Mouse (Mus musculus) frontal cortex, adult (tissue): ENCODE results near the gene Adprh.
"Not testable (repeated sequence)": the region's sequence is repeated elsewhere in the genome, so short reads cannot be mapped to it uniquely, and the experiment has no call there.

ENCODE experiments used
- ATAC-seq: cut with Nextera tagmentation; 2 replicates; pipeline ENCODE4 v1.9.2; 2017; ENCODE audit warnings: mild to moderate bottlenecking, moderate library complexity, mixed read lengths; ENCODE audit not compliant: low TSS enrichment

Gene Adprh

DNA sequence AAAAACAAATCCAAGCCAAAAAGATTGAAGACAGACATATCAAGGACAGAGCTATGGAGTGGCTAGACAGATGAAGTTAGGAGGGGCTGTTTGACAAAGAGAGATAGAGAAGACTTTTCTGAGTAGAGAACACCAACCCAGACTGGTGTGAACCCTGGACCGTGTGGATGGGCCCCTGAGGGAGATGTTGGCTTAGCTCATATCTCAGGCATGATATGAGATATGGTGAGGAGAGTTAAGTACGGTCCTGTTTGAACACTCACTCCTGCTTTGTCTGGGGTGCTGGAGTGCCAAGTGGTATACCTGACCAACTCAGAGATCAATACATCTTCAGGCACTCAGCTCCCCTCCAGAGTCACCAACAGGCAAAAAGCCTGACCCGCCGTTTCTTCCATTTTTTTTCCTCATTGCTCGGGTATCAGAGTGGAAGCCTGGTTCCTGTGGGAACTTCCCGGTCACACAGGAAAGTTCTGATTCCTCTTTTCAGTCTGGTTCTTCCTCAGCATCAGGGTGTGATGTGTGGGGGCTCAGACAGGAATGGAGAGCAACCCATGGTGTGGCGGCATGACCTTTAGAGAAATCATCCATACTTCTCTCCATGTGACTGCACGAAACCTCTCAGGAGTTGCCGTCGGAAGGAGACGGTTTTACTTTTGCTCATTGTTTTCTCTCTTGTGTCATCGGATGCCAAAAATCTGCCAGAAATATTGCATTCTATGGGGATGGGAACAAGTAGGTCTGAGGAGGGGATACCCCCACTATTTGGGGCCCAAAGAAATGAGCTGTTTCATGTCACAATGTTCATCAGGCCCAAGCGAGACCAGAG lies 14.8 kb upstream of the Adprh start:
- ATAC-seq = no peak

- no peak for ATAC-seq
Observed at GRCm38 (mm10) chr16:38466089-38466488, 13.6 kb upstream of the Adprh start.

DNA sequence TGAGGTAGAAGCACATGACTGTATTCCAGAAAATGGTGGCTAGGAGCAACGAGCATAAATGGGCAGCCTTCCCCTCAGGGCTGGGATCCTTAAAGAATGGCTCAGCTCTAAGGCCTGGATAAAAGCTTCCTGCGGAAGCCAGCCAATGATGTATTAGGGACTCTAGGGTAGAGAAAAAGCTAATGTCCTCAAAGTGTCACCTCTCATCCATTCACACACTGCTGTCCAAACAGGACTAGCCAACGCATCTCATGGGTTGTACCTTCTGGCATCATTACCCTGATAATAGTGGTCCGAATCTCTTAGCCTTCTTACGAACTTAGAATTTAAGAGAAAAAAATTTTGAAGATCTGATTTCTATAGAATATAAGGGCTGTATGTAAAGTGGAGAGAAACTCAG lies 10.8 kb upstream of the Adprh start:
- ATAC-seq = no peak

DNA sequence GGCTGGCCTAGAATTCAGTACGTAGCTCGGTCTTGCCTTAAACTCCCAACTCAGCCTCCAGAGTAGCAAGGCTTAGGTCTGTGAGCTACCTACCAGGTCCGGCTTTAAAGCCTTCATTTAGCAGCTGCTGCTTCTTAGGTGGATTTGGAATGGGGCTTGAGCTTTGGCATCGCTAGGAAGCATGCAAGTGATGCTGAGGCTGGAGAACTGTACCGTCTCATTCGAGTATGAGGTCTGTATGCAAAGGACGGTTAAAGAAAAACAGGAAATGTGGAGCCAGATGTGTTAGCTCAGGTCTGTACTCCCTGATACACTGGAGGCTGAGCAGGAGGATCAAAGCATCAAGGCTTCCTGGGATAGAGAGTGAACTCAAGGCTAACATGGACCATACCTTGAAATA lies 9.7 kb upstream of the Adprh start:
- no peak for ATAC-seq

DNA sequence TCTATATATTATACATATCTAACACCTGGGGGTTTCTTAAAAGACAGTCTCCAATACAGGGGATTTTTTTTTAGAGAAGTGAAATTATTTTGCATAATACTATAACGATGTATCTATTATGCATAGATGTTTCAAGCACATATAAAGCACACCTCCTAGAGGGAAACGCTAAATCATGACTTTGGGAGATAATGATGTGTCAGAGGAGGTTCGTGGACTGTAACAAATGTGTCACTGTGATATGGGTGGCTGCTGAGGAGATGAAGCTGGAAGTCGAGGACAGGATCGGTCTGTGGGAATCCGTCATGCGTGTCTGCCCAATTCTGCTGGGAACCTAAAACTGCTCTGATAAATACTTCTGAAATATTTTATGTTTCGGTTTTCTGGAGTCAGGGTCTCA lies 9.2 kb upstream of the Adprh start:
- no peak for ATAC-seq

DNA sequence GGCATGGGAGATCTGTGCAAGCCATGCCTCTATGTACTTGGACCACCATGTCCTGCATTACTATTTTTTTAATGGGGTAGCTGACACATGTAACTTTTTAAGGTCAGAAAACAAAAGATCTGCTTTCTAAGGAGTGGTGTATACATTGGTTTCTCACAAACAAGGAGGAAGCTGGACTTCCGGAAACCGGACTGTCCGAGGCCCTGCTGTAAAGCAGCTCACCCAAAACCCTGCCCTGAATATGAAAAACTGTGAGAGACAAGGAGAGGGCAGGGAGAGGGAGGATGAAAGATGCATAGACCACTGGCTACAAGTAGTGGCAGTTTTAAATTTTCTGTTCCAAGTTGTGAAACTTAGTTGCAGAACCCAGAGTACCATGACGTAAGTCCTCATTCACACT lies 7.5 kb upstream of the Adprh start:
- no peak for ATAC-seq

DNA sequence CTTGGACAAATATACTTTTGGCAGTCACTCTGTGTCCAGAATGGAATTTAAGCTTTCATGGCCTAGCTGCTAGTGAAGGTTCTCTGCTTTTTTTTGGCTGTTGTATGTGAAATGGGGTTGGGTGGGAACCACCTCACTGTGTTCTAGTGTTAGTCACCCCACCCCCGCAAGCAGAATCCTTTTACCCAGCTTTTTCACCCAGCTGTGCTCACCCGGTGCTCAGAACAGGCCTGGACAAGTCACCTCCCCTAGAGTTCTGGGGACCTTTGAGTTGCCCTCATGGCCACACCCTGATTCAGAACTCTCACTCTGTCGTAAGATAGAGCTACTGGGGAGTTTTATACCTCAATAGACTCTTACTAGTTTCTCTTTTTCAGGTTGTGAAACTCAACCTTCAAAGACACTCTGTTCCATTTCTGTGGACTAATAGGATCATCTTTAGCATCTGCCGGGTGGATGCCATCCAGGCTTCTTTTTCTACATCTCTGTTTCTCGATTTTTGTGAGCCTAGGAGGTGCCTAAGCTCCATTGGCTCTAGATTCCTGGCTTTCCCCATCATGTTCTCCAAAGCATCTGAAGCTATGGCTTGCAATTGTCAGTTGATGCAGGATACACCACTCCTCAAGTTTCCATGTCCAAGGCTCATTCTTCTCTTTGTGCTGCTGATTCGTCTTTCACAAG lies 6.2 kb upstream of the Adprh start:
- no peak for ATAC-seq

GRCm38 (mm10) chr16:38456812-38457567 lies 4.5 kb upstream of the Adprh start:
- ATAC-seq = no peak

DNA sequence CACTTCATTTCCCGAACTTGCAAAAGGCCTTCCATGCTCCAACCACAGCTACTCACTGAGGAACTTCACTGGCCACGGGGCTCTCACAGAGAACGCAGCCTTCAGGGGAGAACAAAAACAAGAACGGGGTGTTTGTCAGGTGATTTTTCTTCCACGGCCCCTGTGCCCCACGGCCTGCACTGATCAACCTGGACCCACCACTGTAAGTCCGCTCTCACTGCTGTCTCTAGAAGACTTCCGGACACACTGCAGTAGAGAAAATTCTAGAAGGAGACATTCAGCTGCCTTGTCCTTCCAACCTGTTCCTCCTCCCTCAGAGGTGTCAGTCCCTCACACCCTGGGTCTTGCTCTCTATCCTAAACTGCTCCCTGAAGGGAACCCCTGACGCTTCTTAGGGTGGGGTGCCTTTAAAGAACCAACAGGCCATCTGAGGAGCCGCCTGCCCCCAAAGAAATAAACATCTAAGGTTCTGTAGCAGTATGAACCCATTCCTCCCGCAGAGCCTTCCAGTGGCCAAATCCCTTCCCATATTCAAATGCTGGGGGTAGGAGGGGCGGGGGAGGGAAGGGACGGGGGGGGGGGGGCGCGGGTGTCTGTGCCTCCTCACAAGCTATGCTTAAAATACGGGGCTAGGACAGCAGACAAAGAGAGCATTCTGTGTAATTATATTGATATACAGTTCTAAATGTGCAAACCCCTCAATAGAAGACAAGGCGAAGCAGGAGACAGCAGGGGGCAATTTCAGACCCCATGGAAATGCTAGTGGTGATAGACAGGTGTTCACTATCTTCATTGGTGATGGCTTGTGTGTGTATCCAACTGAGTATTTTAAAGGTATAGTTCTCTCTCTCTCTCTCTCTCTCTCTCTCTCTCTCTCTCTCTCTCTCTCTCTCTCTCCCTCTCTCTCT lies 3.3 kb upstream of the Adprh start, which contains the start of gene Cd80:
Cd80 (plus strand) TSS at position 51 of the 908 bp plus-strand sequence.
- no peak for ATAC-seq

DNA sequence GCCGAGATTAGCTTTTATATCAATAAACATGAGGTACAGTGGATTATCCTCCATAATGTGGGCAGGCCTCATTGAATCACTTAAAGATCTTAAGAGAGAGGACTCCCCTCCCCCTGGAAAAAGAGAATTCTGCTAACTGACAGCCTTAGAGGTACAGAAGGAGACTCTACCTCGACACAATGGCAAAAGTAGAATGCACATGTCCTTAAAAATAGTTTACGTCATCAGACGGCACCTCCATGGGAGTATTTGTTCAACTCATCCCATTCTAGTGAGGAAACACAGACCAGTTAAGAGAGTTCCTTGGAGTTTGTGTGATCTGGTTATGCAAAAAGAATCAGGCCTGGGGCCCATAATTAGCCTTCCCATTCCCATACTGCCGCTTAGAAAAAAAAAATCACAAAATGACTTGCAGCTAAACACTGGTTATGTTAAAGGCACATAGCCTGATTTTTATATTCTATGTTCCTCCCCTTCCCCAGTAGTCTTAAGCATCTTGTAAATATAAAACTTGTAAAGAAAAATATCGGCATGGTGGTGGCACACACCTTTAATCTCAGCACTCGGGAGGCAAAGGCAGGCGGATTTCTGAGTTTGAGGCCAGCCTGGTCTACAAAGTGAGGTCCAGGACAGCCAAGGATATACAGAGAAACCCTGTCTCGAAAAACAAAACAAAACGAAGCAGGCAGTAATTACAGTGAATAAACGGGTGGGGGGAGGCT lies 2.2 kb upstream of the Adprh start:
- ATAC-seq = no peak

GRCm38 (mm10) chr16:38453952-38454351 lies 1.4 kb upstream of the Adprh start:
- ATAC-seq = no peak

DNA sequence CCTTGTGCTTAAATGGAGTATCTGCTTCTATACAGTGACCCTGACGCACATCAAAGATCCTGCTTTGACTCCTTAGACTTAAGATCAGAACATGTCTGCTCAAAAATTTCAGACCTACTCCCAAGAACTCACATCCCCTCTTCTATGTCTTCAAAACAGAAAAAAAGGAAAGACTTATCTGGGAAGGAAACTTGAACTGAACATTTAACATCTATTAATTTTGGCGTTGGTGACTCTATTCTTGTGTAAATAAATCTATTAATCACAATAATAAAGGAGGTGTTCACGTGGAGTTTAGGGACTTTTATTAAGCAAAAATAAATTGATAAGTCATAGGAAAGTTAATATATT lies 675 bp upstream of the Adprh start:
- no peak for ATAC-seq

GRCm38 (mm10) chr16:38451421-38452205 lies 890 bp downstream of the Adprh start:
- no peak for ATAC-seq

DNA sequence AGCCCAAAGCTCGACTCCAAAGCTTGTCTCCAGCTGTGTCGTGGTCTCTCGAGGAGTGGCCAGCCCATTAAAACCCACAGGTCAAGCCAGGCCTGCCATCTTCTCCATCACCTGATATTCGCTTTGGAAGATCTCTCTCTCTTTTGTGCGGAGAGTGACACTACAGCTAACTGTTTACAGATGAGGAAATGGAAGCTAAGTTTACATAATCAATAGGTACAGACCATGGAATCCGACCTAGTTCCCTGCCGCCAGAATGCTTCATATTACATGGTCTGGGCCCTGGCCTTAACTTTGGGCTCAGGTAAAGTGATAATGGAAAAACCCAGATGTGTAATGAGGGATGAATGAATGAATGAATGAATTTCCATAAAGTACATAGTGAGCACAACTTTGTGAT lies 1.8 kb downstream of the Adprh start:
- no peak for ATAC-seq

DNA sequence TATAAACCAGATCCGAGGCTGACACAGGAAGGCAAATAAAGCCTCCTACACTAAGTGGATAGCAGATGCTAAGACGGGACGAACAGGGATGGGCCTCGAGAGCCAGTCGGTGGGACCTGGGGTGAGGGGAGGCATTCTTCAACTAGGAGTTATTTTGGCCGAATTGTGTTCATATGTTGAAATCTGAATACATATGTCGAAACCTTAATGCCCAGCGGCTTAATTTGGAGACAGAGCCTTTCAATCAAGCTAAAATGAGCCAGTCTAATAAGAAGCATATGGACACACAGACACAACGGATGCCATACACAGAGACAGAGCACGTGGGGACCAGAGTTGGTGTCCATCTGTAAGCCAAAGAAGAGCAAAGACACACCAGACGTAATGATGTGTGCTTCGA lies 4.0 kb downstream of the Adprh start:
- no peak for ATAC-seq

DNA sequence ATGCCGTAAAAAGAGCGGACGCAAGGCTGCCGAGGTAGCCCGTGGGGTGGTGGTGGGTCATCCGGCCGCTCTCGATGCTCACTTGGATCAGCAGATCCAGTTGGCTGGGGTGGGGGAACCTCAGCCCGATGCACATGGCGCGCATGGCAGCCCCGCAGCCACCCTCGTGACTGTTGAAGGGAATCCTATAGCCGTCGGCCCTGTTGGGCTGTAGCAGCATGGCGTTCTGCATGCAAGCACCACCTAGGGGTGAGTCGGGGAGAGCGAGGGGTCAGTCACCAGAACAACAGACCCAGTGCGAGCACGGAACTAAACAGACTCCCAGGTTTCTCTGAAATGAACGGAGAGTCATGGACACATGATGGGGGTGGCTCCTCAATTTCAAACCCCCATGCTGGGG lies 5.1 kb downstream of the Adprh start:
- ATAC-seq = no peak

DNA sequence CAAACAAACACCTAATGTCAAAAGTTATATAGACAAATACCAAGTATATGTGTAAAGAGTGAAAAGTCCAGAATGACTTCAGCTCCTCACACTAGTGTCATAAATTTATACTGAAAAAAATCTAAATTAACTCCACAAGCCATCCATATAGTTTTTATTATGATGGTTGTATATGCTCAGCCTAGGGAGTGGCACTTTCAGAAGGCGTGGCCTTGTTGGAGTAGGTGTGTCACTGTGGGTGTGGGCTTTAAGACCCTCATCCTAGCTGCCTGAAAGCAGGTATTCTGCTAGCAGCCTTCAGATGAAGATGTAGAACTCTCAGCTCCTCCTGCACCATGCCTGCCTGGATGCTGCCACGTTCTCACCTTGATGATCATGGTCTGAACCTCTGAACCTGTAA lies 6.4 kb downstream of the Adprh start:
- not testable (repeated sequence) for ATAC-seq

- no peak for ATAC-seq
Observed at GRCm38 (mm10) chr16:38445576-38445975, 6.9 kb downstream of the Adprh start.

DNA sequence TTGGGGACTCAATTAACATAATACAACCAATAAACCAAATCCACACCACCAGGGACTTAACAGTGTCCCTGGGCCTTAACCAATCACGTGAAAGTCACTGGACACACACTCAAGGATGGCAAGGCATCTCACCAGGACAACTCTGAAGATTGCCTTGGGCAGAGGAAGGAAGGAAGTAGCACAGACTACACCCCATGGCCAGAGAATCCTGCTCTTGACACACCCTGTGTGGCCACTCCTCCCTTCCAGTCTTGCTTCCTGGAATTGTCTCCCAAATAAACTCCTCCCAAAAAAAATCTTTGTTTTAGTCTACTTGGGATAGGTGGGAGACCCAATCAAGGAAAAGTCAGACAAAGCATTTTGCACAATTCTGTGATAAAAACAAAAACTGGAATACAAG lies 7.5 kb downstream of the Adprh start:
- ATAC-seq = no peak
